ENCODE assay signal across 8 mouse cellular contexts in genomic region chr5:123524393-123524750, GRCm38 (mm10). TPM values are rescaled to one million over a fixed set of nuclear protein-coding genes. Genes with fewer than 3 reads are reported as not detected.
DNase-seq lines count a peak whose midpoint lies in the region; ATAC-seq and TF ChIP-seq lines count a peak whose summit lies in the region.

No protein-coding gene starts in this region.

- peak overlapping the region; percentile 88 for H3K4me3 ChIP-seq in lung, embryonic 16.5 days (ENCODE audit: low read length)
- peak overlapping the region; percentile 96 for H3K4me3 ChIP-seq in embryonic facial prominence, embryonic 14.5 days (ENCODE audit: low read depth, low read length)
- peak overlapping the region; percentile 86 for H3K4me3 ChIP-seq in intestine, embryonic 16.5 days (ENCODE audit: low read length)
- peak overlapping the region; percentile 45 for H3K4me3 ChIP-seq in myocyte

- H3K4me1 ChIP-seq in lung, embryonic 16.5 days (replicated peaks; ENCODE audit: control insufficient read depth, insufficient read depth, low read length) = peaks cover 11% of the 10 kb centered on the region
- peaks cover 7% of the 10 kb centered on the region for H3K4me1 ChIP-seq in embryonic facial prominence, embryonic 14.5 days (ENCODE audit: control insufficient read depth, insufficient read depth, low read length)
- peaks cover 11% of the 10 kb centered on the region; the same call in 1 of the 2 replicates for H3K4me1 ChIP-seq in intestine, embryonic 16.5 days (ENCODE audit: control insufficient read depth, insufficient read depth, low read length)

- H3ac ChIP-seq in myocyte (ENCODE audit: control insufficient read depth, insufficient read length) = peak overlapping the region; percentile 75

- ATAC-seq in lung, embryonic 16.5 days (ENCODE audit: low read depth) = peak; percentile 97
- peak; percentile 96 for ATAC-seq in embryonic facial prominence, embryonic 14.5 days (ENCODE audit: low read depth)
- peak; percentile 97 for ATAC-seq in intestine, embryonic 16.5 days

- no peak for DNase-seq in lung, postnatal 4 days
- DNase-seq in embryonic facial prominence, embryonic 14.5 days (ENCODE audit: low spot score) = peak; percentile 82
- DNase-seq in adrenal gland, adult 2 months = no peak
- DNase-seq in urinary bladder, postnatal 14 days (ENCODE audit: low spot score) = no peak
- no peak for DNase-seq in thymus, postnatal 4 days

- H3K4me2 ChIP-seq in lung, embryonic 16.5 days (ENCODE audit: low read depth, low read length) = peak overlapping the region; percentile 62
- H3K4me2 ChIP-seq in embryonic facial prominence, embryonic 14.5 days (ENCODE audit: low read depth, low read length) = peak overlapping the region; percentile 97
- peak overlapping the region; percentile 64 for H3K4me2 ChIP-seq in intestine, embryonic 16.5 days (ENCODE audit: low read depth, low read length)
- peak overlapping the region; percentile 66 for H3K4me2 ChIP-seq in myocyte (ENCODE audit: low read depth)

- H3K79me2 ChIP-seq in myocyte (ENCODE audit: control insufficient read depth, insufficient read depth) = peaks cover 10% of the 10 kb centered on the region

- TF ChIP-seq POLR2A in myocyte (IDR thresholded peaks at IDR 0.05; ENCODE audit: insufficient read length, low read depth) = no peak

- H3K9ac ChIP-seq in lung, embryonic 16.5 days (ENCODE audit: low read length) = no peak overlapping the region; the same call in 1 of the 2 replicates
- H3K9ac ChIP-seq in embryonic facial prominence, embryonic 14.5 days (ENCODE audit: low read depth, low read length) = peak overlapping the region; percentile 45; the same call in 1 of the 2 replicates
- H3K9ac ChIP-seq in intestine, embryonic 16.5 days (ENCODE audit: low read depth, low read length) = peak overlapping the region; percentile 41

- no peaks in the 10 kb centered on the region for H3K27me3 ChIP-seq in lung, embryonic 16.5 days (ENCODE audit: control insufficient read depth, insufficient read depth, low read depth, low read length)
- no peaks in the 10 kb centered on the region for H3K27me3 ChIP-seq in embryonic facial prominence, embryonic 14.5 days (replicated peaks; ENCODE audit: control insufficient read depth, insufficient read depth, low read length)
- no peaks in the 10 kb centered on the region for H3K27me3 ChIP-seq in intestine, embryonic 16.5 days (replicated peaks; ENCODE audit: control insufficient read depth, insufficient read depth, low read length)
- no peaks in the 10 kb centered on the region for H3K27me3 ChIP-seq in myocyte (ENCODE audit: control insufficient read depth, insufficient read depth, insufficient read length)

- peaks cover 5% of the 10 kb centered on the region; the same call in 1 of the 2 replicates for H3K36me3 ChIP-seq in lung, embryonic 16.5 days (ENCODE audit: control insufficient read depth, insufficient read depth, low read length)
- peaks cover 19% of the 10 kb centered on the region; the same call in 1 of the 2 replicates for H3K36me3 ChIP-seq in embryonic facial prominence, embryonic 14.5 days (ENCODE audit: control insufficient read depth, insufficient read depth, low read length)
- H3K36me3 ChIP-seq in intestine, embryonic 16.5 days (ENCODE audit: control insufficient read depth, insufficient read depth, low read length) = no peaks in the 10 kb centered on the region
- no peaks in the 10 kb centered on the region for H3K36me3 ChIP-seq in myocyte (ENCODE audit: control insufficient read depth, insufficient read depth)

- no peaks in the 10 kb centered on the region for H3K9me3 ChIP-seq in lung, embryonic 16.5 days (ENCODE audit: control insufficient read depth, low read length)
- no peaks in the 10 kb centered on the region for H3K9me3 ChIP-seq in embryonic facial prominence, embryonic 14.5 days (ENCODE audit: control insufficient read depth, low read length)
- H3K9me3 ChIP-seq in intestine, embryonic 16.5 days (ENCODE audit: control insufficient read depth, low read length) = no peaks in the 10 kb centered on the region

- H3K27ac ChIP-seq in lung, embryonic 16.5 days (ENCODE audit: low read length) = no peak overlapping the region
- H3K27ac ChIP-seq in embryonic facial prominence, embryonic 14.5 days (replicated peaks; ENCODE audit: low read depth, low read length) = no peak overlapping the region
- no peak overlapping the region for H3K27ac ChIP-seq in intestine, embryonic 16.5 days (ENCODE audit: low read length)

- 0% methylated on average over 22 of the region's 27 CpGs for WGBS in lung, embryonic 16.5 days
- WGBS in embryonic facial prominence, embryonic 14.5 days = 0% methylated on average over 15 of the region's 27 CpGs
- WGBS in intestine, embryonic 16.5 days = 0% methylated on average over 24 of the region's 27 CpGs

TF ChIP-seq in myocyte, 11 proteins besides CTCF, POLR2A, EP300 and RAD21:
- peak; percentile 71 for TF ChIP-seq REST (IDR thresholded peaks at IDR 0.05; ENCODE audit: insufficient read depth, insufficient read length)
- TF ChIP-seq TCF3 (IDR thresholded peaks at IDR 0.05; ENCODE audit: insufficient read length, low read depth) = no peak

RNA-seq across cellular contexts. Expression of gene Diablo, which starts 0.4 kb away (rescaled TPM):
- 104 and 113 TPM in 2 replicates for polyA plus RNA-seq in lung, embryonic 16.5 days (2015; fragmentation: Nextera tagmentation; extraction: Ambion mirVana)
- 106 and 118 TPM in 2 replicates for polyA plus RNA-seq in embryonic facial prominence, embryonic 14.5 days (2014; fragmentation: Nextera tagmentation; extraction: Ambion mirVana)
- polyA plus RNA-seq in intestine, embryonic 16.5 days (2015; fragmentation: Nextera tagmentation; extraction: Ambion mirVana) = 87.7 and 89.7 TPM in 2 replicates
- 54.2 TPM for polyA plus RNA-seq in myocyte (2012; fragmentation: generic; extraction: Trizol)
- 10 to 100 TPM; 75.9 to 96.1 TPM for total RNA-seq in adrenal gland, adult 2 months (2021)
- polyA plus RNA-seq in adrenal gland, adult 2 months (2012; rRNA removed) = 64.6 and 87.2 TPM in 2 replicates

RNA-seq across cellular contexts. Expression of gene Gm49027, which starts 0.9 kb away (rescaled TPM):
- polyA plus RNA-seq in lung, embryonic 16.5 days (2015; fragmentation: Nextera tagmentation; extraction: Ambion mirVana) = 0.59 and 0.91 TPM in 2 replicates
- 4.5 and 6.0 TPM in 2 replicates for polyA plus RNA-seq in embryonic facial prominence, embryonic 14.5 days (2014; fragmentation: Nextera tagmentation; extraction: Ambion mirVana)
- polyA plus RNA-seq in intestine, embryonic 16.5 days (2015; fragmentation: Nextera tagmentation; extraction: Ambion mirVana) = 10.0 and 11.2 TPM in 2 replicates
- not detected for polyA plus RNA-seq in myocyte (2012; fragmentation: generic; extraction: Trizol)
- 10 to 100 TPM in 1 of 2 experiments, 1 to 10 TPM in 1; 4.5 to 10.2 TPM for total RNA-seq in adrenal gland, adult 2 months (2021)
- polyA plus RNA-seq in adrenal gland, adult 2 months (2012; rRNA removed) = 43.0 and 69.6 TPM in 2 replicates

RNA-seq across cellular contexts. Expression of gene B3gnt4, which starts 14.1 kb away (rescaled TPM):
- polyA plus RNA-seq in lung, embryonic 16.5 days (2015; fragmentation: Nextera tagmentation; extraction: Ambion mirVana) = 0.84 and 0.99 TPM in 2 replicates
- 0.45 and 0.86 TPM in 2 replicates for polyA plus RNA-seq in embryonic facial prominence, embryonic 14.5 days (2014; fragmentation: Nextera tagmentation; extraction: Ambion mirVana)
- polyA plus RNA-seq in intestine, embryonic 16.5 days (2015; fragmentation: Nextera tagmentation; extraction: Ambion mirVana) = 0.13 and 0.49 TPM in 2 replicates
- 0.05 TPM for polyA plus RNA-seq in myocyte (2012; fragmentation: generic; extraction: Trizol)
- under 1 TPM in 1 of 2 experiments, not detected in 1; 0.93 TPM for total RNA-seq in adrenal gland, adult 2 months (2021)
- 0.18 and 0.56 TPM in 2 replicates for polyA plus RNA-seq in adrenal gland, adult 2 months (2012; rRNA removed)

RNA-seq across cellular contexts. Expression of gene Il31, which starts 35.1 kb away (rescaled TPM):
- polyA plus RNA-seq in lung, embryonic 16.5 days (2015; fragmentation: Nextera tagmentation; extraction: Ambion mirVana) = not detected in 2 replicates
- polyA plus RNA-seq in embryonic facial prominence, embryonic 14.5 days (2014; fragmentation: Nextera tagmentation; extraction: Ambion mirVana) = not detected in 2 replicates
- polyA plus RNA-seq in intestine, embryonic 16.5 days (2015; fragmentation: Nextera tagmentation; extraction: Ambion mirVana) = not detected in 2 replicates
- not detected for polyA plus RNA-seq in myocyte (2012; fragmentation: generic; extraction: Trizol)
- total RNA-seq in adrenal gland, adult 2 months (2021) = not detected
- not detected in 2 replicates for polyA plus RNA-seq in adrenal gland, adult 2 months (2012; rRNA removed)

RNA-seq across cellular contexts. Expression of gene Lrrc43, which starts 35.3 kb away (rescaled TPM):
- 1.5 and 1.7 TPM in 2 replicates for polyA plus RNA-seq in lung, embryonic 16.5 days (2015; fragmentation: Nextera tagmentation; extraction: Ambion mirVana)
- 0.20 and 0.61 TPM in 2 replicates for polyA plus RNA-seq in embryonic facial prominence, embryonic 14.5 days (2014; fragmentation: Nextera tagmentation; extraction: Ambion mirVana)
- polyA plus RNA-seq in intestine, embryonic 16.5 days (2015; fragmentation: Nextera tagmentation; extraction: Ambion mirVana) = not detected in 2 replicates
- not detected for polyA plus RNA-seq in myocyte (2012; fragmentation: generic; extraction: Trizol)
- not detected for total RNA-seq in adrenal gland, adult 2 months (2021)
- not detected in 2 replicates for polyA plus RNA-seq in adrenal gland, adult 2 months (2012; rRNA removed)

Comparison
In these comparisons a context has a peak if more than half of its experiments do, and no peak if none do; other contexts are left out.
1. H3K4me3 ChIP-seq: peak in every context shown above with its lines; median percentile 96 in embryonic facial prominence, embryonic 14.5 days; 88 in lung, embryonic 16.5 days; 86 in intestine, embryonic 16.5 days; 45 in myocyte.